Mouse (Mus musculus): ENCODE measurements at regions not wholly inside any gene's neighbourhood (a gene's known extent, or its start where the extent isn't known, plus 50 kb on each side); places are given as distances from the start of the nearest gene placed in this dataset.

DNA sequence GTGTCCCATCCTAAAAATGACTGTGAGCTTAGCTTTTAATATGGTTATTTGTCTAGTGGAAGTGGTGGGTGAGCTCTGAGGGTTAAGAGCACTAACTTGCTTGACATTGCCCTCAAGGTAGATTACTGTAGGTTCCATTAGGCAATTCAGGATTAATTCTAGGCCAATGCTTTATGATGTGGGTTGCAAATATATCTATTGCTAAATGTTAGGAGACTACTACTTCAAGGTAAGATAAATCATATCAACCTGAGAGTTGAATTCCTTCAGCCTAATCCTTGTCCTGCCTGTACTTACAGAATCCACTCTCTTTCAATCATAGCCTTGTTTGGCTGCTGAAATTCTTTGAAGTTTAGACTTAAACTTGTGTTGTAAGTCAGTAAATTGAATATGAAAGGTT is 501.2 kb upstream of the Pappa start:
- no peak for DNase-seq

DNA sequence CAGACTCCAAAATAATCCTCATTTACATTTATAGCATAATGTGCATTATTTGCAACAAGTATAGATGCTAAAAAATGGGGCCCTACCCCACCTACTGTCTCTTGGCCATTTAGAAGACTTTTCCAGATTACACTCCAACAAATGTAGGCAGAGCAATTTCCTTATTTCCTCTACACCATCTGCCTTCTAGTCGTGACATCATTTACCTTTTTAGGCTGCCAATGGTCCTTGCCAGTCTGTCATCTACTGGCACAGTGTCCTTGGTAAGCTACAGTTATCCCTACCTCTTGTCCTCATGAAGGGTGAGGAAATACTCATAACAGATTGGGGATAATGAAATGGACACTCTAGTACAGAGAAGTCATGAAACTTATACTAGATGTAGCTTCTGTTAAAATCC is 491.8 kb upstream of the Pappa start:
- no peak for DNase-seq

DNA sequence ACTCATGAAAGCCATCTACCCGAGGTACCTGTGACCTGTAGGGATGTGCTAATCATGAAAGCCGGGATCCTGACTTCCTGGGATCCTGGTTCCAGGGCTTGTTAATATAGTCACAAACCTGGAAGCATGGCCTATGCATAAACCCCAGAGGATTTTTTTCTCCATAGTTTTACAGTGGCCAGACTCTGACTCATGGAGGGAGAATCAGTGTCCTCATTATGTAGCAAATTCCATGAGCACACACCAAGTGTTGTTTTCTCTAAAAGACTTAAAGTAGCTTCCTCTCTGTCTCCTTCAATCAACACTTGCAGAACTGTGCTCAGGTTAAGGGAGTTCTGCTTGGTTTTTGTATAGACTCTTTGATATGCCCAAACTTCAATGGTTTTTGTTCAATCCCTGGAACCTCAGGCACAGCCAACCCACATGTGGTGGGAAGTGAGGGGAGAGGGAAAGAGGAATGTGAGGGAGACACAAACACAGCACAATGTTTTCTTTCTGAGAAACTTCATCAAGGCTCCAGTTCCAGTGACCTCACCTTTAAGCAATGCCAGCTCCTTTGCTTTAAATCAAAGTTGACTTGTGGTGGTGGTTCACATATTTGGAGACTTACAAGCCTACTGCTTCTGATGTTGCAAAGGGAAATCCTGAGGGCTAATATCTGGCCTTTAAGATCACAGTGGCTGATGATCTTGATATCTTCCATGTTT is 488.6 kb upstream of the Pappa start:
- no peak for DNase-seq

DNA sequence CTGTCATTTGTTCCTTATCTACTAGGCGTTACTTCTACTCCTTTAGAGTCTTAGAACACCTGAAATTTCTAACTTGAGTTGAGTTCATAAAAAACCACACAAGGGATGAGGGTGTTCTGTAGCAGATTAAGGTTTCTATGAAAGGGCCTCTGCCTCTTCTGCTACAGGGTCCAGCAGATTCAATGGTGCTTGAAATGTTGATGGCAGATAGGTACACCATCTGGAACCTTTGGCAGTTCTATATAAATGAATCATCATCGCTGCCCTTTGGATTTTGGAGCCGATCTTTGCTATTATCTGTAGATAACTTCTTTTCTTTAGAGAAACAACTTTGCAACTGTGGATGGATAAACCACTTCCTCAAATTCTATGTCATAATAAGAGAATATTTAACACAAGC is 483.9 kb upstream of the Pappa start:
- no peak for DNase-seq

DNA sequence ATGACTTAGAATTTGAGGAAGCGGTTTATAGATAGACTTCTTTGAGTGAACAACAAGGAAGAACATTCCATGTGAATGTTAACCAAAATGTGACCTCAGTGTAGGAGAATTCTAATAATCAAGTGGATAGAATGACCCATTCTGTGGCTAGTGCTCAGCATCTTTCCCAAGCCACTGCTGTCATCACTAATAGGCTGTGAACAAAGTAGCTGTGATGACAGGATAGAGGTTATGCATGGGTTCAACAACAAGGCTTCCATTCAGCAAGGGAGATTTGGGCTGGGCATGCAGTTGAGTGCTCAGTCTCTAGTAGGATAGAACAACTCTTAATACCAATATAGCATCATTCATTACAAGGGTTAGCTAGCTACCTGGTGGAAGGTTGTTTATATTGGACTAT is 483.0 kb upstream of the Pappa start:
- DNase-seq = no peak

DNA sequence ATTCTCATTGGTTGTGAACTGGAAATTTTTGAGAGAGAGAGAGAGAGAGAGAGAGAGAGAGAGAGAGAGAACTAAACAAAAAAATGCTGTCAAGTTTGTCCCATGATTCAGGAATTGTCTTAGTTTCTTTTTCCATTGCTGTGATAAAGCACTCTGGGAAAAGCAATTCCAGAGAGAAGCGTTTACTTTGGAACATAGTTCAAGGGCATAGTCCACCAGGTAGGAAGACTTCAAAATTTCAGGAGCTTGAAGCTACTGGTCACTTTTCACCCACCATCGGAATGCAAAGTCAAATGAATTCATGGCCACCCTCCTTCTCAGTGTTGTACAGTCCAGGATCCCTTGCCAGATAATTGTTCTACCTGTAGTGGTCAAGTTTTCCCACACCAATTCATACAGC is 478.8 kb upstream of the Pappa start:
- DNase-seq = no peak

DNA sequence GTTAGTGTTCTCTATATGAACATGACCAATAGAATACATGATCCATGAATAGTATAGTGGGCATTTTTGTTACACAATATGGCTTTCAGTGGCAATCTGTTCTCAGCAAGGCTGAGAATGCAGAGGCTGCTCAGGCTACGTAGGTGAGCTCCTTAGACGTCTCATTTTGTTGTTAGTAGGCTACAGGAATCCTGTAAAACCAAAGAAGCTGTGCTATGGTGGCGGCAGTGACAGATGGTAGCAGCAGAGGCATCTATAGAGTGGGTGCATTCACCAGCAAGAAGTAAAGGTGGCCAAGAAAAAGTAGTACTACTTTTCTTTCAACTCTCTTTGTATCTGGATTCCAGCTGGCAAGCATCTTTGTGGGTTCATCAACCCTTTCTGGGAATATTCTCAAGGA is 469.8 kb upstream of the Pappa start:
- DNase-seq = no peak

DNA sequence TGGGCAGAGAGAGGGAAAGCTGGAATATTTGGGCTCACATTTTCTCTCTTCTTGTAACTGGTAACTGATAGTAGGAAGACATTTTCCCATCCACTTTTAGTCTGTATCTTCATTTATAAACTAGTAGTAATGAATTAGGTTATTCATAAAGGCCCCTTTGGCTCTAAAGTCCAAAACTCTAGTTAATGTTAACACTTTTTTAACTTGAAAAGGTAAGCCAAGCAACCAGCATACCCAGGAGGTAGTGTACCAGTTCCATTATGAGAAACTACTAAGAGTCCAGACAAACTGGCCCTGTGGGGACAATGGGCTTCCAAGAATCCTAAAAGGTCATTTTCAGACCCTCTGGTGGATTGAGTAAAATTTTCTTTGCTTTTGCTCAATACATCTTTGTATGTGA is 468.4 kb upstream of the Pappa start:
- no peak for DNase-seq

DNA sequence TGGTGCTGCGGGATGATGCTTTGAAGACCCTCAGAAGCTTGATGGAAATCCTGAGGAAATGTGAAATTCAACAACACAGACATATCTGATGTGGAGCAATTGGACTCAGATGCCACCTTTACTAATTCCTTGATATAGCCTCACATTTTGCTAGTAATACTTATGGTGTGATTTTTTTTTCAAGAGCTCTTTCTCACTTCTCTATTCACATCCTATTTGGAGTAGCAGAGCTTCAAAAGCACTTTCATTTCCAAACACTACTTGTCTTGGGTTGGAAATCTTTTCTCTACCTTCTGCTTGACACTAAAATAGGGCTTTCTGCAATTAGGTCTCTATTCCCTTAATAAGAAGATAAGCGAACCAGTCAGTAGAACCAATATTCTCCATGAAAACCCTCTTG is 460.3 kb upstream of the Pappa start:
- no peak for DNase-seq

DNA sequence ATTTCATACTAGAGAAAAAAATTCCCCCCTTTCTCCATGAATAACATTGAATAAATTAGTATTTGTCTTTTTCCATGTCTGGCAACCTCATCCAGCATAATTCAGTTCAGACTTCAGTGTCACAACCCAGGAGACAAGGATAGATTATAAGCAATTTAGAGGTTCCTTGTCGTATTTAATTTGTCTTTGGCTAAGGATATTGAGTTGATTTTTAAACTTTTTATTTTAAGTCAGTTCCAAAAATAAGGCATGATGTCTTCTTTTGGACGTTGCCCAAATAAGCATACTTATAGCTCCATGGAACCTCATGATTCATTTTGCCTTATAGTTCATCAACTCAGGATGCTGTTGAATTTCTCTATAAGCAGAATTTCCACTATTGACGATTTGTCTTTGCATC is 456.0 kb upstream of the Pappa start:
- DNase-seq = no peak

DNA sequence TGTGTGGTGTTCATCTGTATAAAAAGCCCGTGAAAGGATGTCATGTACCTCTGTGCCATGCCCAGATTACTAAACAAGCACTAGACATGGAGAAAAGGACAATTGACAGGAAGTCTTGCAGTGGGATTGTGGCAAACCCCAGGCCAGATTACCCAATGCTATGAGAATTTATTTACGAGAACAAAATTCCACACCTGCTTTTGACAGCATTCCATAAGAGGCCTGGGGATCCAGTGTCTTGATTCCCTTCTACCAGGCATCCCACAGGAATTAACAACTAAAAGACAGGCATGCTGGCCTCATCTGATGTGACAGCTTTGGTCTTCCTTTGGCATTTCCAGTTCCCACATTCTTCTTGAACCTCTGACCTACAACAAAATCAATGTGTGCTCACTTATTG is 454.3 kb upstream of the Pappa start:
- no peak for DNase-seq

DNA sequence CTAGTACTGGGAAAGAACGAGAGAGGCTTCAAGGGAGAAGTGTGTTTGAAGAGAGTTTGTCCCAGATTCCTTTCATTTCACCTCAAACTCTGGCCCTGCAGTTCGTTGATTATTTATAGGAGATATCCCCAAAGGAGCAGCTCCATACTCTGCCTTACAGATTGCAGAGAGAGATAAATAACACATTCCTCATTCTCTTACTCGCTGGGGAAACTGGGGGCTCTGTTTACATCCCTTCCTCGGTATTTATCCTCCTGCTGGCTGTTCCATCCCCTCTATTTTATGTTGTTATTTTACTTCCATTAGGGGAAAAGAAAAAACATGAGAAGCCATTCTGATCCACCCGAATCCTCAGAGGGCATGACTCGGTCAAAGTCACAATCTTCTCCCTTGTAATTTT is 447.5 kb upstream of the Pappa start:
- no peak for DNase-seq

DNA sequence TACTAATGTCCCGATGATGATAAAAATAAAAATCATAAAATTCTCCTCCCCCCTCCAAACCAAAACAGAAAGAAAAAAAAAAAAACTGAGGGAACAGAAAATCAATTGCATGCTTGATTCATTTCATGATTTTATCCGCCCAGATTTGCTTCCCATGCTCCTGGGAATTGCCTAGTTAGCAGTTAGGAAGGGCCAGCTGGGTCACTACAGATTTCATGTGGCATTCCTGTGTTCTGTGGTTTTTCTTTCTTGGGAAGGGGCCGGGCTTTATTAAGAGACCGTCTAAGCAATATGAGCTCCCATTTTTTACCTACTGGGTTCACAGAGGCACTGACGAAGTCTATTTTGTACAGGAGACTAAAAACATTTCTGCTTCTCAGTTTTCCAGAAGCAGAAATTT is 447.1 kb upstream of the Pappa start:
- DNase-seq = no peak

DNA sequence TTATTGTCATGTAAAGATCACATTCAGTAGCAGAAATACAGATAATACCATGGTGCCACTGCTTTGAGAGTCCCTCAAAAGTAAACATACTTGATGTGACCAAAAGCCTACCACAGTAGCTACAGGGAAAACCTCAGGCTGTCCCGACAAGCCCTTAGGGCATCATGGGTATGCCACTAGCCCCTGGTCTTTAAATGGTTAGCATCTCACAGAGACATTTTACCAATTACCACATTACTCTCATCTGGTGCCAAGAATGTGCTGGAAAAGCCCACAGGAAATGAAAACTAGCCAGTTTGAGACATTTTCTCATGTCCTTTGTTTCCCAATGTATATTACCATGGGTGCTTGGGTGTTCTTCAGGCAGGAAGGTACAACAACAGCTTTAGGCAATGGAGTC is 439.3 kb upstream of the Pappa start:
- DNase-seq = no peak

DNA sequence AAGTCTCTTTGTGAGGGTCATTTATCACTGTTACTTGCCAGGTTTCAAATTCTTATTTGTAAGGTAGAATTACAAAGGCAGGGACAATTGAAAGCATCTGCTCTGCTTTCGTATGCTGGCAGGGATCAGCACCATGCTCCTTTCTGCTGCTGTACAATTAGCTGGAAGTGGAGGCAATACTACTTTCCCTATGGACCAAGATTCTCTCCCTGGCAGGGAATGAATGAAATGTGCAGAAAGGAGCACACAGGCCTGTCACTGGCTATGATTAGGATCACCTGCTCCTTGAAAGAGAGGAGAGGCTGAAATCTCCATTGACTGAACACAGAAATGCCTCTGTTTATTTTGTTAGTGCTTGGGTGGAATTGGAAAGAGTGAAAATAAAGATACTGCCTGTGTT is 427.8 kb upstream of the Pappa start:
- no peak for DNase-seq

DNA sequence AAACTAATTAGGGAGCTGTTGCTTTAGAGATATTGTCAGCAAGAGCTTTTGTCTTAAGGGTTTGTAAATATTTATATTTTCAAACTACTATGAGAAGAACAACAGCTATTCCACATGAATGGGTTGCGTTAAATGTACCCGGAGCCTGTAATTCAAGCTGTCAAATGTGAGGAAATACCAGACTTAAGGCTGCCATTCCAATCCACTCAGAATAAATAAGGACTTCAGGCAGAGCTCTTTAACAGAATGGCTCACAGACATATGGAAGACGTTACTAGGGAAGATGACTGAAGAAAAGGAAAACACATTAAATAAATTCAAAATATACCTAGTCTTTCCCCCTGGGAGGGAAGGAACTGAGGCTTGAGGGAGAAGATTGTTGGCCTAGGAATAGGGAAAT is 400.7 kb upstream of the Pappa start:
- no peak for DNase-seq

DNA sequence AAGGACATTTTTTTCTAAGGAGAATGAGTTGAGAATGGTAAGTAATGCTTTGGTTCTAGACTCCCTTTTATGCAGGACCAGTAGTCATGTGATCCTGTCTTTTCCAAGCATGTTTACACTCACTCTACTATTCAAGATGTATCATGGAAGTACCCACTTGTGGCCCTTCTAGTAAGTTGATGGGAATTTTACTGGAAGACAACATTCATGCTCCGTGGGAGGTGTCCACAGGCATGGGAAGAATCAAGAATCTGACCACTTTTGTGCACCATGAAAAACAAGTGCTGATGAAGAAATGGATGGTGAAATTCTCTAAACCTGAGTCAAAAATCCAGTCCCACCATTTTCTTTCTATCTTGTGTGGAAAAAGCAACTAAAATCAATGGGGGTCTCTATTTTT is 399.1 kb upstream of the Pappa start:
- no peak for DNase-seq

DNA sequence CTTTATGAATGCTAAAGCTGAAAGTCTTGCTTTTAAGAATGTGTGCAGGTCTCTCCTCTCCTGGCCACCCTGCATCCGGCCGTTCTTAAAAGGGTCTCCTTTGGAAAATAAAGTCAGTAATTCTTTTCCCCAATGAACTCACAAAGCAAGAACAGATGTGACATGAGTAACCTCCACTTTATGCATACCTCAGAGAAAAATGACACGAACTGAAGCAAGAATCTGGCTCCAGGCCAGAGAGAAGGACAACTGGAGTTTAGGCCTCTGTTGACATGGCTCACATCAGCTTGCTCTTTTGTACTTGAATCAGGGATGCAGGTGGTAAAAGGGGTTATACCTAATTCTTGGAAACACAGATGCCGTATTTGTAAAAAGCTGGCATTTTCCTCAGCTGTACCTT is 368.0 kb upstream of the Pappa start:
- no peak for DNase-seq

DNA sequence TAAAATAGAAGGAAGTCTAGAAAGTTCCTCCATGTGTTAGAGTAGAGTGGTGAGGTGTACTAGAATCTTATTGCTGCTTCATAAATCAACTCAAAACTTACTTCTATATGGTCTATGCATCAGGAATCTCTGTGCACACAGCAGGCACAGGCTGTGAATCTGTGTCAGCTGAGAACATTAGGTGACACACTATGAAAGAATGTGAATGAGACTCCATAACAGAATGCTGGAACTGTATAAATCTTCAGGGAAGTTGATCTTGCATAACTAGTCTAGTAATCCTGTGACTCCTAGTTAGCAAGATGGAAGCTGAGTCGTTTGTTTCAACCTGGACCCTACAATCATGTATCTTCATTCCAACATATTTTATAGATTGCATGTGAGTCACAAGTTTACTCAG is 355.4 kb upstream of the Pappa start:
- no peak for DNase-seq

DNA sequence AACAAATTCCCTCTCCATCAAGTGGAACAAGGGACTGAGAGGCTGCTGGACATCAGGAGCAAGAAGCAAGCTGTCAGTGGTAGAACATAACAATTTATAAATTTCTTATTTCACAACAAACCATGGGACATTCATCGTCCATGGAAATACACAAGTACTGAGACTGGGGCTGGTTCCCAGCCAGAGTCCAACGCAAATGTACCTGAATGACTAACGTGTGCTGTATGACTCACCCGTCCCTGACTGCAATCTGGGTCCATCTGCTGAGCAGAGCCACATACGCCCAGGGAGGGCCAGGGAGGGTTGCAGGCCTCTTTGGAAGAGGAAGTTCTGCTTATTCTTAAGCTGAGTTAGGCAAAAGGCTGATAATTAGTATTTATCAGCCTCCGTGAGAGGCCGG is 320.1 kb upstream of the Pappa start:
- no peak for DNase-seq

DNA sequence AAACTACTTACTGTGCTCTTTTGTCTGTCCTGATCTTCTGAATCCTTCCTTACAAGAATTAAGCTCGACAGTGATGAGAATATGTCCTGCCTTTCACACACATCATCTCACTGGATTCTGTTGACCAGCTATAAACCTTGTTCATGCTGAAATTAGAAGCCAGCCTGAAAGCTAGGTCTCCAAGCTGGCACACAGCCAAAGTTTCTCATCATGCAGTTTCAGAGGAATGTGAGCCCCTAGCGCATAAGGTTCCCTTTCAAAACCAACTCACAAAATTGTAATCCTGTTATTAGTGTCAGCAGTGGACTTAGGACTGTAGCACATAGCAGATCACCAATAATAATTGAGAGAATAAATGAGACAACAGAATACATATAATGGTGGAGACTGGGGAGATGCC is 319.0 kb upstream of the Pappa start:
- no peak for DNase-seq

DNA sequence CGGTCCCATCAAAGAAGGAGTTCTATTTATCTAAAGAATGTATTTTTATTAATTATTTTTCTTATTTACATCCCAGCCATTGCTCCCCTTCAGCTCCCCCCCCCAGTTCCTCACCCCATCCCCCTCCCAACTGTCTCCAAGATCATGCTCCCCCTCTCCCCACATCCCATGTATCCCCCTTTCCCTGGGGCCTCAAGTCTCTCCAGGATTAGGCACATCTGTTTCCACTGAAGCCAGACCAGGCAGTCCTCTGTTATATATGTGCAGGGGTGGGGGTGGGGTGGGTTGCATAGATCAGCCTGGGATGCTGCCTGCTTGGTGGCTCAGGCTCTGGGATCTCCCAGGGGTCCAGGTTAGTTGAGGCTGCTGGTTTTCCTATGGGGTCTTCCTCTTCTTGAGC is 316.8 kb upstream of the Pappa start:
- DNase-seq = no peak

DNA sequence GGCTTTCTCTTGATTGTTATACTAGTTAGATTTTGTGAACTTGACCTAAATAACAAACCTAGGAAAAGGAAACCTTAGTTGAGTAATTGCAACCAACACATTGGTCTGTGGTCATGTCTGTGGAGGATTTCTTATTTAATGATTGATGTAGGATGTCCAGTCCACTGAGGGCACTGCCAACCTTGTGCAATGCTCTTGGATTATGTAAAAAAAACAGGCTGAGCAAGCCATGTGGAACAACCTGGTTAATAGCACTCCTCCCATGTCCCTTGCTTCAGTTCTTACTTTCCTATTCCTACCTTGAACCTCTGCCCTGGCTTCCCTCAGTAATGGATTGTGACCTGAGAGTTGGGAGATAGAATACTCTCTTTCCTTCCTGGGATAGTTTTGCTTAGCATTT is 312.0 kb upstream of the Pappa start:
- DNase-seq = no peak

DNA sequence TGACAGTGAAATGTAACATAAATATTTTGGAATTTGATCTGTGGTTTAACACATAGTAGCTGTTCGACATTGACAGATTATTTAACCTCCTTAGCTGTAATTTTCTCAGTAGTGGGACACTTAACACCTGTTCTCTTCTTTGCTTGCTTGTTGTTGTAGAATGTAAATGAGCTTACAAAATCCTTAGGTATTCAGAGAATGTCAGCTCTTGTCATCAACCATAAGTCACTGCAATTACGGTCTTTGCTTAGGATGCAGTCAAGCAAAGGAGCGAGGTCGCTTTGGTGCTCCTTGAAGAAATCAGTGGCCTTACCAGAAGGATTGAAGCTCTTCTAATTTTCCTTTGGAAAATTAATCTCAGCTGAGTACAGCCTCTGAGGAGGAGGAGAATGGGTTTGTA is 311.2 kb upstream of the Pappa start:
- no peak for DNase-seq

DNA sequence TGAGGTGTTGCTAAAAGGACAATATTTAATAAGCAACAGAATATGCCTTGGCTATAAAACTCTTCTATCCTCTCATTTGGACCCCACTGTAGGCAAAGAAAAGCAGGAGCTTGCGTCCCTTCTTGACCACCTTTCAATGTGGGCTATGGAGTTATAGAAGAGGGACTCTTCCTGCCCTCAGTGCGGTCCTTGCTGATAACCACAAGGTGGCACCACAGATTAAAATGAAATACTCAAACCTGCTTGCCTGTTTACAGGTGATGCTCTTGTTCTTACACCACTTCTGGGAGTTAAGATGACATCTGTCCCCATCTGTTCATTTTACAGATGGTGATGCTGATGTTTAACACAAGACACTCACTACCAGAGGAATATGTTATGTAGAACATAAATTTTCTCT is 291.1 kb upstream of the Pappa start:
- no peak for DNase-seq

DNA sequence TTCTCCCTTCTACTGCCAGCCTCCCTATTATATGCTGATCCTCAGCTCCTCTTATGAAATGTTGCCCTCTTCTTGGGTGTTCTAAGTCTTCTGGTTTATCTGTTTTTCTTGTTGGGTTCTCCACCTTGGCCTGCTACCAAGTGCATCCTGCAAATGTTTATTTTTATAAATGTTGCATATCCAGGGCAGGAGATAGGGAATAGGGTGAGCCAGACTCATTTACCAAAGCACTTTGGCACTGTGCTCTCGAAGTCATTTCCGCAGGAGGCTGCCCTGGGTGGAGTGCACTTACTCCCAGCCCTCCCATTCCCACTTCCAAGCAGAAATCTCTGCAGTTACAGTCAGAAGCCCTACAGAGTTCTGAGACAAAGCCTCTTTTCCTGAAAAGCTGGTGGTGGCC is 249.5 kb upstream of the Pappa start:
- no peak for DNase-seq
